Mouse (Mus musculus): ENCODE data around the gene Pard3b.

Gene Pard3b

GRCm38 (mm10) chr1:62449193-62449875 lies 810.7 kb downstream of the Pard3b start:
- DNase-seq (ENCODE audit: low spot score in 2 of 2) = no peak

- no peak for DNase-seq (ENCODE audit: low spot score in 2 of 2)
Observed at GRCm38 (mm10) chr1:62465536-62465935, 826.9 kb downstream of the Pard3b start.

- no peak for DNase-seq (ENCODE audit: low spot score in 2 of 2)
Observed at GRCm38 (mm10) chr1:62466544-62466943, 827.9 kb downstream of the Pard3b start.

- DNase-seq (ENCODE audit: low spot score in 2 of 2) = no peak
Observed at GRCm38 (mm10) chr1:62483059-62483458, 844.4 kb downstream of the Pard3b start.

- no peak for DNase-seq (ENCODE audit: low spot score in 2 of 2)
Observed at GRCm38 (mm10) chr1:62488871-62489270, 850.2 kb downstream of the Pard3b start.

GRCm38 (mm10) chr1:62499146-62499545 lies 860.5 kb downstream of the Pard3b start:
- DNase-seq (ENCODE audit: low spot score in 2 of 2) = no peak

- DNase-seq (ENCODE audit: low spot score in 2 of 2) = no peak
Observed at GRCm38 (mm10) chr1:62510501-62510900, 871.9 kb downstream of the Pard3b start.

- no peak for DNase-seq (ENCODE audit: low spot score in 2 of 2)
Observed at GRCm38 (mm10) chr1:62511681-62512080, 873.1 kb downstream of the Pard3b start.

- DNase-seq (ENCODE audit: low spot score in 2 of 2) = no peak
Observed at GRCm38 (mm10) chr1:62518621-62519213, 880.1 kb downstream of the Pard3b start.

- DNase-seq (ENCODE audit: low spot score in 2 of 2) = no peak
Observed at GRCm38 (mm10) chr1:62521368-62521767, 882.7 kb downstream of the Pard3b start.

- no peak for DNase-seq (ENCODE audit: low spot score in 2 of 2)
Observed at GRCm38 (mm10) chr1:62522761-62523160, 884.1 kb downstream of the Pard3b start.

- no peak for DNase-seq (ENCODE audit: low spot score in 2 of 2)
Observed at GRCm38 (mm10) chr1:62527788-62528187, 889.2 kb downstream of the Pard3b start.

GRCm38 (mm10) chr1:62529941-62530340 lies 891.3 kb downstream of the Pard3b start:
- DNase-seq (ENCODE audit: low spot score in 2 of 2) = no peak

- DNase-seq (ENCODE audit: low spot score in 2 of 2) = no peak
Observed at GRCm38 (mm10) chr1:62532426-62533126, 894.0 kb downstream of the Pard3b start.

GRCm38 (mm10) chr1:62548953-62549352 lies 910.3 kb downstream of the Pard3b start:
- no peak for DNase-seq (ENCODE audit: low spot score in 2 of 2)

- DNase-seq (ENCODE audit: low spot score in 2 of 2) = no peak
Observed at GRCm38 (mm10) chr1:62550546-62550945, 911.9 kb downstream of the Pard3b start.

- no peak for DNase-seq (ENCODE audit: low spot score in 2 of 2)
Observed at GRCm38 (mm10) chr1:62551516-62551915, 912.9 kb downstream of the Pard3b start.

- no peak for DNase-seq (ENCODE audit: low spot score in 2 of 2)
Observed at GRCm38 (mm10) chr1:62555838-62556237, 917.2 kb downstream of the Pard3b start.

GRCm38 (mm10) chr1:62562987-62563386 lies 924.4 kb downstream of the Pard3b start:
- DNase-seq (ENCODE audit: low spot score in 2 of 2) = no peak

GRCm38 (mm10) chr1:62564245-62565119 lies 925.9 kb downstream of the Pard3b start:
- DNase-seq (ENCODE audit: low spot score in 2 of 2) = no peak

- no peak for DNase-seq (ENCODE audit: low spot score in 2 of 2)
Observed at GRCm38 (mm10) chr1:62565120-62565809, 926.6 kb downstream of the Pard3b start.

All from urinary bladder, postnatal 4 days (tissue).